Mouse (Mus musculus): ENCODE data around the gene Gm30191. TPM values are rescaled to one million over a fixed set of nuclear protein-coding genes. Genes with fewer than 3 reads are reported as not detected.

Gene Gm30191
- polyA plus RNA-seq, 1 experiment from 2014 or later, result not detected

GRCm38 (mm10) chr4:134238686-134239085 is 8.0 kb upstream of the Gm30191 start:
- H3K4me3 ChIP-seq (replicated peaks), result no peak overlapping the region
- H3K27ac ChIP-seq, result no peak overlapping the region
- WGBS, result 15% methylated on average over 10 of the region's 10 CpGs
- H3K27me3 ChIP-seq, result peaks cover 25% of the 10 kb centered on the region
- no peaks in the 10 kb centered on the region for H3K36me3 ChIP-seq
- H3K4me1 ChIP-seq (replicated peaks), result peaks cover 7% of the 10 kb centered on the region
- no peak overlapping the region for H3K9ac ChIP-seq (replicated peaks)
- H3K4me2 ChIP-seq (replicated peaks), result 0 out of 2 replicates have a peak overlapping the region, but pooled peaks have one; percentile 15
- no peak for ATAC-seq
- no peaks in the 10 kb centered on the region for H3K9me3 ChIP-seq

DNA sequence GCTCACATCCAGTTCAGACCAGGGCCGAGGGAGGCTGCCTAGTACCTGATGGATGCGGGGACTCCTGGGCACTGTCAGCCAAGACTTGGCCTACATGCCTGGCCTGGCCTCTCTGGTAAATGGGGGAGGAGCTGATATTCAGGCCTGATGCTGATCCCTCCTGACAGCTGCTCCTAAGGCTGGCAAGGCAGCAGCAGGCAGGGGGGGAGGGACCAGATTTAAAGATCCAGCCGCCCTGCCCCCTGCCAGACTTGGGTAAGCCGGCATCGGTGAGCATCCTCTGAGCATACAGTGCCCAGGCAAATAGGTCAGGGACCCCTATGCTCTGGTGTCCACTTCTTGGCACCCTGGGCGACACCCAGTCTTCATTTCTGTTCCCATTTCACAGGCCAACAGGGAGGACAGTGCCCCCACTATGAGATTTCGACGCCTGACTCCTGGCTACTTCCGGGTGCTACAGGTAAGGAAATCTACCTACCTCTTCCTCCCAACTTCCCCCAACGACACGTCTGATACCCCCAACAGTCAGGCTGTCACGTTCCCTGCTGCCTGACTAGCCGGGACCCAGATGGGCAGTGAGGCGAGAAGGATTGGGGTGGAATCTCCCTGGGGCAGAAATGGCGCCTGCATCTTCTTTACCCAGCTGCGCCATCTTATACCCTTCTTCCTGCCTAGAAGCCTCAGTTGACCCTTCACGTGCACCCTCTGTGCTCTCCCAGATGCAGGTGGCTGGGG is 3.1 kb upstream of the Gm30191 start, which contains the start of gene E130218I03Rik:
TSS of gene E130218I03Rik (plus strand) at position 147 of the 735 bp plus-strand sequence.
- Histone ChIP-seq H3K4me3 (replicated peaks) (peak within 1 kb of the TSS; percentile 81), H3K4me1 (replicated peaks) (peaks cover 24% of the 10 kb centered on the region), H3K4me2 (replicated peaks) (peak within 1 kb of the TSS; percentile 98), H3K36me3 (no peaks in the 10 kb centered on the region), H3K27me3 (peaks cover 28% of the 10 kb centered on the region), H3K27ac (no peak within 1 kb of the TSS), H3K9me3 (no peaks in the 10 kb centered on the region), H3K9ac (replicated peaks) (peak within 1 kb of the TSS; percentile 82; the same call in 1 of the 2 replicates)
- WGBS, result 95% methylated on average over 17 of the region's 17 CpGs
- ATAC-seq, result no peak

DNA sequence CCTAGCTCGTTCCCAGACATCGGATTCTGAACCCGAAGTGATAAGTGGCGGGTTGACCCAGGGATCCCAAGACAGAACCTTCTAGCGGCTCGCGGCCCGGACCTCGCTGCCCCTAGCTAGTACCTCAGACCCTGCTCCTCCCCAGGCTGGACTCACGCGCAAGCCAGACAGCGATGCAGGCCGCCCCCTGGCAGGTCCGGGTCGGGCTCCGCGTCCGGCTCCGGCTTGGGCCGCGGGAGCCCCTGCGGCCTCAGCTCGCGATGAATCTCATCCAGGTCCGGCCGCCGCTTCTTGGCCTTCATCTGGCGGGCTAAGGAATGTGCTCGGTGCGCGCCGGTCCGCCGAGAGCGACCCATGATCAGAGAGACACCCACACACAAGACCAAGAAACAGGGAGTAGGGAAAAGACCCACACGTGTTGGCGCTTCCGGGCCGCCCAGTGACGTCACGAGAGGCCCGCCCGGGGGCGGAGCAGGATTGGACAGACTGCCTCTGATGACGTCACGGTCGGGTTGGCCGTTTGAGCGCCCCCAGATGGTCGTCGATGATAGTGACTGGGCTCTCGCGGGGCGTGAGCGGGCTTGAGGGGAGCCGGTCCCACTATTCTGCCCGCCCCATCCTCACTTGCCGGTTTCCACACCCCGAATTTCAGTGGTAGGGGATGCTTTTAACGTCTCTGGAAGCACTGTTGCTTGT is 1.4 kb upstream of the Gm30191 start, which contains the start of gene Zfp593:
TSS of gene Zfp593 (minus strand) at position 445 of the 696 bp plus-strand sequence.
- H3K9ac ChIP-seq (replicated peaks), result peak within 1 kb of the TSS; percentile 82
- H3K4me1 ChIP-seq (replicated peaks), result peaks cover 35% of the 10 kb centered on the region
- H3K27me3 ChIP-seq, result peaks cover 41% of the 10 kb centered on the region
- H3K9me3 ChIP-seq, result no peaks in the 10 kb centered on the region
- under 1% methylated on average over 60 of the region's 60 CpGs for WGBS
- peak within 1 kb of the TSS; percentile 81 for H3K4me3 ChIP-seq (replicated peaks)
- peak; percentile 69 for ATAC-seq
- no peaks in the 10 kb centered on the region for H3K36me3 ChIP-seq
- no peak within 1 kb of the TSS for H3K27ac ChIP-seq
- peak within 1 kb of the TSS; percentile 98 for H3K4me2 ChIP-seq (replicated peaks)

DNA sequence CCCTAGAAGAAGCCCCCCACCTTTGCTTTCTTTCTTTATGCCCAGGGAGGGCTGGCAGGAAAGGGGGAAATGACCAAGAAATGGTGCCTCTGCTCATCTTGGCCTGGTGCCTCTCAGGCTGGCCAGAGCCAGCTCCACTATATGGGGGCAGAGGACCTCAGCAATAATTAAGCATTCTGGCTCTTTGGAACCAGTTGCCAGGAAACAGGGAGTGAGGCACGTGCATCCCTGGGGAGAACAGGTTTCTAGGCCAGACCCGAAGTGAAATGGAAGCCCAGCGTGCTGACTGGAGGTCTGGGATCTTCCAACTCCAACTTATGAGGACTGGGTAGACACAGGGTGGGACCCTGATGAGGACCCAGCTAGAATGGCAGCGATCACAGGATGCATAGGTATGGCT is 479 bp upstream of the Gm30191 start:
- Histone ChIP-seq H3K4me2 (replicated peaks) (no peak overlapping the region), H3K4me1 (replicated peaks) (peaks cover 44% of the 10 kb centered on the region), H3K9ac (replicated peaks) (no peak overlapping the region), H3K27me3 (peaks cover 50% of the 10 kb centered on the region), H3K4me3 (replicated peaks) (no peak overlapping the region), H3K9me3 (no peaks in the 10 kb centered on the region), H3K36me3 (no peaks in the 10 kb centered on the region), H3K27ac (no peak overlapping the region)
- WGBS, result 17% methylated on average over 4 of the region's 4 CpGs
- ATAC-seq, result no peak

GRCm38 (mm10) chr4:134249651-134250050 is 2.9 kb downstream of the Gm30191 start:
- Histone ChIP-seq H3K4me2 (replicated peaks) (peak overlapping the region; percentile 79), H3K27me3 (peaks cover 84% of the 10 kb centered on the region), H3K4me3 (replicated peaks) (peak overlapping the region; percentile 54), H3K4me1 (replicated peaks) (peaks cover 64% of the 10 kb centered on the region), H3K9me3 (no peaks in the 10 kb centered on the region), H3K36me3 (no peaks in the 10 kb centered on the region), H3K27ac (no peak overlapping the region), H3K9ac (replicated peaks) (peak overlapping the region; percentile 51)
- ATAC-seq, result peak; percentile 40; the same call in 1 of the 2 replicates
- WGBS, result under 1% methylated on average over 30 of the region's 30 CpGs

GRCm38 (mm10) chr4:134250116-134250929 is 3.6 kb downstream of the Gm30191 start:
- Histone ChIP-seq H3K4me2 (replicated peaks) (peak overlapping the region; percentile 79), H3K27ac (no peak overlapping the region), H3K4me1 (replicated peaks) (peaks cover 66% of the 10 kb centered on the region), H3K9ac (replicated peaks) (peak overlapping the region; percentile 76; the same call in 1 of the 2 replicates), H3K9me3 (no peaks in the 10 kb centered on the region), H3K4me3 (replicated peaks) (peak overlapping the region; percentile 54), H3K27me3 (peaks cover 91% of the 10 kb centered on the region), H3K36me3 (no peaks in the 10 kb centered on the region)
- no peak for ATAC-seq
- WGBS, result 4% methylated on average over 27 of the region's 27 CpGs

- peak overlapping the region; percentile 76 for H3K9ac ChIP-seq (replicated peaks)
- H3K36me3 ChIP-seq, result no peaks in the 10 kb centered on the region
- peak overlapping the region; percentile 79 for H3K4me2 ChIP-seq (replicated peaks)
- WGBS, result 8% methylated on average over 10 of the region's 10 CpGs
- no peaks in the 10 kb centered on the region for H3K9me3 ChIP-seq
- H3K4me3 ChIP-seq (replicated peaks), result peak overlapping the region; percentile 54
- H3K27me3 ChIP-seq, result peaks cover 96% of the 10 kb centered on the region
- no peak for ATAC-seq
- peaks cover 65% of the 10 kb centered on the region for H3K4me1 ChIP-seq (replicated peaks)
- no peak overlapping the region for H3K27ac ChIP-seq
Observed at GRCm38 (mm10) chr4:134250930-134251240, 4.2 kb downstream of the Gm30191 start.

DNA sequence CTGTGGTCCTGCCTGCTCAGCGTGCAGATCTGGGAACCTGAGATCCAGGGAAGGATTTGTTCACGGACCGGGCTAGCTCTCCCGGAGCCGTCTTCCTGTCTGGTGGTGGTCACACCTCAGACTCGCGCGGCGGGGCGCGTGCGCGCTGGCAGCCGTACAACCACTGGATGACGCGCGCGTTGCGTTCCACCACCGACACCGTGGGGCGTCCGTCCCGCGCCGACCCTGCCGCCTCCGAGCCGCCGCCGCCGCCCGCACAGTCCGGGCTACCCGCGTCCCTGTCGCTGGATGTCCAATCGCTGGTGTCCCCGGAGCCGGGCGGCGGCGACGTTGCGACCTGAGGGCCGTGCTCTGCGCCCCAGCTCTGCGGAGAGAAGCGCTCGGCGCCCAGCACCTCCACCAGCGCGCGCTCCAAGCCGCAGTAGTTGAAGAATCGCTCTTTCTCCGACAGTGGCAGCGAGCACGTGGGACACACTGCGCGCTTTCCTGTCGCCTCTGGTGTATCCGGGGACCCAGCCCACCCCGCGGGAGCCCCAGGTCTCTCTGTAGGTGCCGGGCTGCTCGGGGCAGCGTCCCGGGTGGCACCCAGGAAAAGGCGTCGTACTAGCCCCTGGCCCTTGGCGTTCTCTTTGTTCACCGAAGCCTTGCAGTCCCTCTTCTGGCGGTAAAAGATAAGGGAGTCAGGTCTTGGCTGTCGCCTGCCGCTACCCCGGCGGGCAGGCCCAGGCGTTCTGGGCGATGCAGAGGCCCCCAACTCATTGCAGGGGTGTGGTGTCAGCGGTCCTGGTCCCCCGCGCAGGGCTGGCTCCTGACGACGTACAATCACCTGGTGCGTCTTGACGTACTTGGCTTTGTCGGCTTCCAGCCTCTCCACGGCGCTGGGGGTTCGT is 4.8 kb downstream of the Gm30191 start:
- peak overlapping the region; percentile 79 for H3K4me2 ChIP-seq (replicated peaks)
- peaks cover 66% of the 10 kb centered on the region for H3K4me1 ChIP-seq (replicated peaks)
- no peaks in the 10 kb centered on the region for H3K36me3 ChIP-seq
- H3K27me3 ChIP-seq, result peaks cover 97% of the 10 kb centered on the region
- H3K9ac ChIP-seq (replicated peaks), result peak overlapping the region; percentile 76
- peak; percentile 68 for ATAC-seq
- H3K4me3 ChIP-seq (replicated peaks), result peak overlapping the region; percentile 54
- no peaks in the 10 kb centered on the region for H3K9me3 ChIP-seq
- WGBS, result under 1% methylated on average over 91 of the region's 91 CpGs
- peak overlapping the region; percentile 42 for H3K27ac ChIP-seq

- H3K9ac ChIP-seq (replicated peaks), result peak overlapping the region; percentile 76
- WGBS, result 5% methylated on average over 22 of the region's 22 CpGs
- peaks cover 89% of the 10 kb centered on the region for H3K27me3 ChIP-seq
- no peaks in the 10 kb centered on the region for H3K36me3 ChIP-seq
- peaks cover 74% of the 10 kb centered on the region for H3K4me1 ChIP-seq (replicated peaks)
- no peak overlapping the region for H3K27ac ChIP-seq
- H3K4me3 ChIP-seq (replicated peaks), result peak overlapping the region; percentile 54
- no peaks in the 10 kb centered on the region for H3K9me3 ChIP-seq
- H3K4me2 ChIP-seq (replicated peaks), result peak overlapping the region; percentile 79
- no peak; the same call in 1 of the 2 replicates for ATAC-seq
Observed at GRCm38 (mm10) chr4:134252131-134252910, 5.6 kb downstream of the Gm30191 start.

GRCm38 (mm10) chr4:134252911-134253721 is 6.4 kb downstream of the Gm30191 start:
- no peak overlapping the region for H3K27ac ChIP-seq
- H3K27me3 ChIP-seq, result peaks cover 81% of the 10 kb centered on the region
- peaks cover 75% of the 10 kb centered on the region for H3K4me1 ChIP-seq (replicated peaks)
- WGBS, result 7% methylated on average over 15 of the region's 15 CpGs
- no peaks in the 10 kb centered on the region for H3K36me3 ChIP-seq
- H3K4me2 ChIP-seq (replicated peaks), result 0 out of 2 replicates have a peak overlapping the region, but pooled peaks have one; percentile 7
- peak overlapping the region; percentile 54 for H3K4me3 ChIP-seq (replicated peaks)
- no peak overlapping the region for H3K9ac ChIP-seq (replicated peaks)
- no peaks in the 10 kb centered on the region for H3K9me3 ChIP-seq
- ATAC-seq, result no peak

All from midbrain, embryonic 13.5 days (tissue).